Mouse (Mus musculus) thymus, postnatal 14 days (tissue): ENCODE measurements around the gene Higd2a.
"Not testable (repeated sequence)": the region's sequence is repeated elsewhere in the genome, so short reads cannot be mapped to it uniquely, and the experiment has no call there.

Experiments
- DNase-seq: peaks from one replicate; pipeline ENCODE4 v3.0.0; 2021

Gene Higd2a

GRCm38 (mm10) chr13:54582860-54583259 is 7.1 kb upstream of the Higd2a start:
- DNase-seq, result no peak

GRCm38 (mm10) chr13:54585831-54586230 is 4.2 kb upstream of the Higd2a start:
- DNase-seq, result no peak

GRCm38 (mm10) chr13:54589414-54589995 is 502 bp upstream of the Higd2a start:
- DNase-seq, result no peak

- no peak for DNase-seq
Measured at GRCm38 (mm10) chr13:54591776-54592356, 1.9 kb downstream of the Higd2a start.

- no peak for DNase-seq
Measured at GRCm38 (mm10) chr13:54593617-54594016, 3.6 kb downstream of the Higd2a start.

GRCm38 (mm10) chr13:54596107-54596690 is 6.2 kb downstream of the Higd2a start:
- no peak for DNase-seq

GRCm38 (mm10) chr13:54596870-54597269 is 6.9 kb downstream of the Higd2a start:
- DNase-seq, result no peak

GRCm38 (mm10) chr13:54598622-54599143 is 8.7 kb downstream of the Higd2a start:
- DNase-seq, result no peak

- no peak for DNase-seq
Measured at GRCm38 (mm10) chr13:54602639-54603111, 12.7 kb downstream of the Higd2a start.

- DNase-seq, result peak; percentile 27
Measured at GRCm38 (mm10) chr13:54603501-54603900, 13.5 kb downstream of the Higd2a start.

- no peak for DNase-seq
Measured at GRCm38 (mm10) chr13:54604221-54604620, 14.2 kb downstream of the Higd2a start.

- DNase-seq, result no peak
Measured at GRCm38 (mm10) chr13:54605426-54605825, 15.4 kb downstream of the Higd2a start.

GRCm38 (mm10) chr13:54607204-54607603 is 17.2 kb downstream of the Higd2a start:
- no peak for DNase-seq

GRCm38 (mm10) chr13:54608002-54608401 is 18.0 kb downstream of the Higd2a start:
- DNase-seq, result no peak

GRCm38 (mm10) chr13:54608666-54609065 is 18.7 kb downstream of the Higd2a start:
- no peak for DNase-seq

GRCm38 (mm10) chr13:54609301-54609700 is 19.3 kb downstream of the Higd2a start:
- no peak for DNase-seq

- peak; percentile 22 for DNase-seq
Measured at GRCm38 (mm10) chr13:54610613-54610971, 20.6 kb downstream of the Higd2a start.

GRCm38 (mm10) chr13:54610972-54611754 is 21.2 kb downstream of the Higd2a start, which contains the start of gene Cltb:
Cltb (minus strand) TSS chr13:54611344.
- DNase-seq, result peak; percentile 92

- not testable (repeated sequence) for DNase-seq
Measured at GRCm38 (mm10) chr13:54613141-54613540, 23.1 kb downstream of the Higd2a start.

- no peak for DNase-seq
Measured at GRCm38 (mm10) chr13:54616307-54616706, 26.3 kb downstream of the Higd2a start.

- no peak for DNase-seq
Measured at GRCm38 (mm10) chr13:54616998-54617397, 27.0 kb downstream of the Higd2a start.

GRCm38 (mm10) chr13:54621155-54621932 is 31.3 kb downstream of the Higd2a start, which contains the start of gene Faf2:
Faf2 (plus strand) TSS chr13:54621784.
- peak; percentile 99 for DNase-seq
